Mouse (Mus musculus): ENCODE measurements at regions not wholly inside any gene's neighbourhood (a gene's known extent, or its start where the extent isn't known, plus 50 kb on each side); places are given as distances from the start of the nearest gene placed in this dataset.
"Not testable (repeated sequence)": the region's sequence is repeated elsewhere in the genome, so short reads cannot be mapped to it uniquely, and the experiment has no call there.

DNA sequence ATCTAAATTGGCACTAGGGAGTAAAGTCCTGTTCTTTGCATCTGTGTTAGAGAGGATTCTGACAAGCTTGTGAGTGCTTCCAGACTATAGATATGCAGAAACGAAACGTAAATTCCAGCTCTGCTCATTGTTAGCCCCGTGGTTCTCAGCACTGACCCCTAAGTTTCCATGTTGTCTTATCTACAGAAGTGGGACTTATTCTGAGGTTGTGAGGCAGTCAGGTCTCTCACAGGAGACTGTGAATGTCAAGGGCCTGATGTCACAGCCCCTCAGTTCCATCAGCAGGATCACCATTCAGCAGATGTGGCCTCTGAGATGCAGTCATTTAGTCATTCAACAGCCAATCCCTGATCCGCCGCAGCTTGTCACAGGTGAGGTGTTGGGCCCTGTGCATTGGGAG, 525.8 kb downstream of the Zfp704 start:
- 90% methylated on average over 5 of the region's 5 CpGs for WGBS
- Histone ChIP-seq H3K27ac (no peak overlapping the region), H3K4me1 (no peaks in the 10 kb centered on the region), H3K9ac (no peak overlapping the region), H3K9me3 (replicated peaks) (no peaks in the 10 kb centered on the region), H3K36me3 (no peaks in the 10 kb centered on the region), H3K4me2 (replicated peaks) (no peak overlapping the region), H3K27me3 (no peaks in the 10 kb centered on the region), H3K4me3 (no peak overlapping the region)
- ATAC-seq (ENCODE audit: low FRiP score): no peak

DNA sequence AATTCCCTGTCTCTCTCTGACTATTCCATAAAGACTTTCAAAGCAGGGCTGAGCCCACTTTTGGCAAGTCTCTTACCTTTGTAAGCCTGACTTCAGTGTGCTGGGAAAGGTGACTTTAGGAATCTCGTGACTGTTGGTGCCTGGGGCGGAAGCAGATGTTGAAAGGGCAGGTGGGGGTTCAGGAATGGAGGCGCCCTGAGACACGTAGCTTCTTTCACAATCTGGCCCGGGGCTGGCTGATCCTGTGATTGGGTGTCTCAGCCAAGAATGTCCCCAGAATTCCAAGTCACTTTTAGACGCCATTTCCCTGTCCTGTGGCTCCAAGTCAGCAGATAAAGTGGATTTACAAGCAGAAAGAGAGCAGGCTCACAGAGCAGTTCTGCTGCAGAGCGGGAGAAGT, 527.8 kb downstream of the Zfp704 start:
- Histone ChIP-seq H3K36me3 (no peaks in the 10 kb centered on the region), H3K27ac (no peak overlapping the region), H3K27me3 (no peaks in the 10 kb centered on the region), H3K9ac (no peak overlapping the region), H3K9me3 (replicated peaks) (no peaks in the 10 kb centered on the region), H3K4me1 (no peaks in the 10 kb centered on the region), H3K4me2 (replicated peaks) (no peak overlapping the region), H3K4me3 (no peak overlapping the region)
- ATAC-seq (ENCODE audit: low FRiP score): no peak
- 70% methylated on average over 6 of the region's 7 CpGs for WGBS

DNA sequence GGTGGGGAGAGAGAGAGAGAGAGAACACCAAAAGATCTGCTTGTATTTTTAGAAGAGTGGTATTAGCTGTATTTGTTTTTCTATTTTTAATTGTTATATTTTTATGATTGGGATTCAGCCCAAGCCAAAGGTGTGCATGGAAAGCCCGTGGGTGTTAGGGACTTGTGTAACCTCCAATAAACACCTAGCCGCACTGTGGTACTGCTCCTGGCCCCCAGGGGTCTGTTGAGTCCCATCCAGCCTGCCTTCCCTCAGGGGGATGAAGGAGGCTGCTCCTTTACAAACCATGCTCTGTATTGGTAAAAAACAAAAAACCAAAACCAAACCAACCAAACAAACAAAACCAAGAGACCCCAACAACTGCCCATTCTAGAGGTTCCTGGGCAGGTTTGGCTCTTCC, 531.7 kb downstream of the Zfp704 start:
- Histone ChIP-seq H3K4me2 (replicated peaks) (no peak overlapping the region), H3K4me1 (no peaks in the 10 kb centered on the region), H3K27me3 (no peaks in the 10 kb centered on the region), H3K36me3 (no peaks in the 10 kb centered on the region), H3K4me3 (no peak overlapping the region), H3K27ac (no peak overlapping the region), H3K9ac (no peak overlapping the region), H3K9me3 (replicated peaks) (no peaks in the 10 kb centered on the region)
- no peak for ATAC-seq (ENCODE audit: low FRiP score)
- 81% methylated on average over 2 of the region's 2 CpGs for WGBS

DNA sequence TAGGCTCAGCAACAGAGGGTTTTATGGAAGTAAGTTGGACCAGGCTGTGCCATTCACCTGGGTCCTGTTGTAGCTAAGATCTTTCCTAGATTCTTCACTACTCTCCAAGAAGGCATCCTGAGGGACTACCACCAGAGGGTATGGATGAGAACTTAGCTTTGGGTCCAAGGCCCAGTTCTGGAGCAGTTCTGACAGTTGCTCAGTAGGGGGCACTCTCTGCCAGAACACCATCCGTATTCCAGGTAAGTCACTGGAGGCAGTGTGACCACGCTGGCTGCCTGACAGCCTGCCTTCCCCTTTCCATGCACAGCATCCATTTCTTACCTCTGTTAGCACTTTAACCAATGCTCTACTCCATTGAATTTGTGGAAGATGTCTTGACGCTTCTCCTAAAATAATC, 533.2 kb downstream of the Zfp704 start:
- H3K9ac ChIP-seq: no peak overlapping the region
- no peak overlapping the region for H3K27ac ChIP-seq
- H3K36me3 ChIP-seq: no peaks in the 10 kb centered on the region
- no peak overlapping the region for H3K4me3 ChIP-seq
- no peaks in the 10 kb centered on the region for H3K9me3 ChIP-seq (replicated peaks)
- H3K4me2 ChIP-seq (replicated peaks): no peak overlapping the region
- ATAC-seq (ENCODE audit: low FRiP score): no peak
- H3K4me1 ChIP-seq: no peaks in the 10 kb centered on the region
- WGBS: 24% methylated on average over 3 of the region's 3 CpGs
- H3K27me3 ChIP-seq: no peaks in the 10 kb centered on the region

DNA sequence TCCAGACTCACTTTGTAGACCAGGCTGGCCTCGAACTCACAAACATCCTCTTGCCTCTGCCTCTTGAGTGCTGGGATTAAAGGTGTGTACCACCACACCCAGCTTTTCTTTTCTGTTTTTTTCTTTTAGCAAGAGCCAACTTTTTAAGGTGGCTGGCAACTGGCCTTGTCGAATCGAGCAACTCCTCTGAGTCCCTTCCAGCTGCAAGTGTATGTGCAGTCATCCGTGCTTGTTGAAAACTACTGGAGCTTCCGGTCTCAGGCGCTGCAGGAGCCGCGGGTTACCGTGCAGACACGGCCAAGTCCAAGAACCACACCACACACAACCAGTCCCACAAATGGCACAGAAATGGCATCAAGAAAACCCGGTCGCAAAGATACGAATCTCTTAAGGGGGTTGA, 537.4 kb downstream of the Zfp704 start:
- H3K36me3 ChIP-seq; H3K9ac ChIP-seq; H3K9me3 ChIP-seq (replicated peaks); H3K4me1 ChIP-seq; ATAC-seq (ENCODE audit: low FRiP score); H3K4me3 ChIP-seq; H3K27me3 ChIP-seq; H3K27ac ChIP-seq; H3K4me2 ChIP-seq (replicated peaks): not testable (repeated sequence)
- WGBS: 88% methylated on average over 13 of the region's 13 CpGs

DNA sequence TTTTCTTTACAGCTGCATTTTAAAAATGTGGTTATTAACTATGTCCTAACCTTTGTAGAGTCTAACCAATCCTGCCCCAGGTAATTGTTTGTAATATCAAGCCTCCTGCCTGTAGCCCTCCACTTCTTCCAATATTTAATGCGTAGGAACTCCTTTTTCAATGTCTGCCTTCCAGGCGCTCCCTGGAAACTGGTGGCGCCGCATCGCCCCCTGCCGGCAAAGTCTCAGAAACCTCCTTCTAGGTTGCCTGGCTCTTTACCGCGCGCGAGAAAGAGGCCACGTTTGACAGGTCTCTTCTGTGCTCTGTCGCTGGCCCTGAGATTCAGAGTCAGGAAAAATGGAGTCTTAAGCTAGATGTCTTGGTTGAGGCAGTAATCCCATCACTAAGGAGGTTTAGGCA, 542.8 kb downstream of the Zfp704 start:
- H3K27ac ChIP-seq: no peak overlapping the region

DNA sequence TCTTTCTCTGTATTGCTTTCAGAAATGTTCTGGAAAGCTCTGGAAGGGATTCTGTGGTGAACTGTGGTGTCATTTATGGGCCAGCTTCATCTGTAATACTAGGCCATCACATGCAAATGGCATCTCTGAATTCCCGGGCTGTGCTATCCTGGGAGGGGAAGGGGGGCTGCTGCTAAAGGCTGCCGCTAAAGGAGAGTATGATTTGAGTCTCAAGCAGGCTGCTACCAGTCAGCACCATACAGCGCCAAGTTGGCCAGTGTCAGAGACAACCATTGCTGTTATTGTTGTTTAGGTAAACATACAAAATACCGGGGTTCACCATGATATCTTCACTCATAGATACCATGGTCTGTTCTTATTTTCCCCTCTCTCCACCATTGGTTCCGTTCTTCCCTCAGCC, 543.5 kb downstream of the Zfp704 start:
- Histone ChIP-seq H3K9me3 (replicated peaks) (no peaks in the 10 kb centered on the region), H3K27me3 (no peaks in the 10 kb centered on the region), H3K27ac (no peak overlapping the region), H3K4me2 (replicated peaks) (no peak overlapping the region), H3K9ac (no peak overlapping the region), H3K4me1 (no peaks in the 10 kb centered on the region), H3K4me3 (no peak overlapping the region), H3K36me3 (no peaks in the 10 kb centered on the region)
- 77% methylated on average over 5 of the region's 5 CpGs for WGBS
- ATAC-seq (ENCODE audit: low FRiP score): no peak

More for the DNA sequence above, 542.8 kb downstream of the Zfp704 start:
- H3K27me3 ChIP-seq: no peaks in the 10 kb centered on the region
- WGBS: 5% methylated on average over 12 of the region's 12 CpGs
- H3K9me3 ChIP-seq (replicated peaks): no peaks in the 10 kb centered on the region
- no peaks in the 10 kb centered on the region for H3K36me3 ChIP-seq
- no peak overlapping the region for H3K9ac ChIP-seq
- no peak overlapping the region for H3K4me3 ChIP-seq
- no peaks in the 10 kb centered on the region for H3K4me1 ChIP-seq
- no peak for ATAC-seq (ENCODE audit: low FRiP score)
- no peak overlapping the region for H3K4me2 ChIP-seq (replicated peaks)

DNA sequence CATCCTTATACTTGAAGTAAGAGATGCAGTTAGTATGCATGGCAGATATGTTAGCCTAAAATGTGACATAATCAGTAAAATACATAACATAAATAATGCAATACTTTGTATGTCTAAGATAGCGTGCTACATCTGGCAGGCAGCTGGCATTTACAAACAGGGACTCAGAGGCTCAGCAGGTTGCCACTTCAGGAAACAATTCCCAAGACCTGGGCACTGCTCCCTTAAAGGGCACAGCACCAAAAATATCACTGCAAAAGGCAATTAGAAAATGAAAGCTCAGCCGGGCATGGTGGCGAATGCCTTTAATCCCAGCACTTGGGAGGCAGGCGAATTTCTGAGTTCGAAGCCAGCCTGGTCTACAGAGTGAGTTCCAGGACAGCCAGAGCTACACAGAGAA, 544.0 kb downstream of the Zfp704 start:
- Histone ChIP-seq H3K4me2 (replicated peaks) (no peak overlapping the region), H3K27ac (no peak overlapping the region), H3K9ac (no peak overlapping the region), H3K4me1 (no peaks in the 10 kb centered on the region), H3K9me3 (replicated peaks) (no peaks in the 10 kb centered on the region), H3K4me3 (no peak overlapping the region), H3K27me3 (no peaks in the 10 kb centered on the region), H3K36me3 (no peaks in the 10 kb centered on the region)
- 73% methylated on average over 5 of the region's 5 CpGs for WGBS
- no peak for ATAC-seq (ENCODE audit: low FRiP score)

DNA sequence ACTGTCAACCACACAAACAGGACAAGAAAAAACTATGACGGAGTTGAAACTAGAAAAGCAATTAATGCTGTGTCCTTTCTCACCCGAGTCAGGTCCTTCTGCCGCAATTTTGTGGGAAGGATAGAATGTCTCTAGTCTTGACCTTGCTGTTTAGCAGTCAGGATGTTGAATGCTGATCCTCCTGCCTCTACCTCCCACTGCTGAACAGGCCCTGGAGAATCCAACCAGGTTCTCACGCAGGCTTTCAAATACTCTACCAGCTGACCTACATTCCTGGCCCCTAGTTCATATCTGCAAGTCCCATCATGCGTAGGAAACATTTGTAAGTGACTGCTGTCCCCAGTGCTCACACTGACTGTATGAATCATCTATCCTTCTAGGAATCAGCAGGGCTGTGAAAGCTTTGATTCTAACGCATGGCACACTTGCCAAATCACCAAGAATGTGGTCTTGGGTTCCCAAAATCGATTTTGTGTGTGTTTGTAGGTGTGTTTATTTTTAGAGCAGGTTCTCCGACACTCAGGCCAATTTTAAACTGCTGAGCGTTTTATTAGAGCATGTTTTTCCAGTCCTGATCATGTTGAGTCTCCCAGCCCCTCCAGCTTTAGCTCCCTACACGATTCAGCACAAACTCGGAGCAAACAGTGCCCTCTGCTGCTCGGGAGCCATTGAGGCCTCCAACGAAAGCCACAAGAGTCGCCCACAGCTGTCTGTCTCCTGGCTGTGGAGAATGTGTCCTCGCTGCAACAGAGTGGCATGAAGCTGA, 545.4 kb downstream of the Zfp704 start:
- no peak overlapping the region for H3K27ac ChIP-seq
- H3K4me1 ChIP-seq: no peaks in the 10 kb centered on the region
- no peak overlapping the region for H3K9ac ChIP-seq
- ATAC-seq (ENCODE audit: low FRiP score): no peak
- no peaks in the 10 kb centered on the region for H3K36me3 ChIP-seq
- H3K27me3 ChIP-seq: no peaks in the 10 kb centered on the region
- H3K4me3 ChIP-seq: no peak overlapping the region
- 42% methylated on average over 15 of the region's 15 CpGs for WGBS
- H3K9me3 ChIP-seq (replicated peaks): no peaks in the 10 kb centered on the region
- no peak overlapping the region for H3K4me2 ChIP-seq (replicated peaks)

DNA sequence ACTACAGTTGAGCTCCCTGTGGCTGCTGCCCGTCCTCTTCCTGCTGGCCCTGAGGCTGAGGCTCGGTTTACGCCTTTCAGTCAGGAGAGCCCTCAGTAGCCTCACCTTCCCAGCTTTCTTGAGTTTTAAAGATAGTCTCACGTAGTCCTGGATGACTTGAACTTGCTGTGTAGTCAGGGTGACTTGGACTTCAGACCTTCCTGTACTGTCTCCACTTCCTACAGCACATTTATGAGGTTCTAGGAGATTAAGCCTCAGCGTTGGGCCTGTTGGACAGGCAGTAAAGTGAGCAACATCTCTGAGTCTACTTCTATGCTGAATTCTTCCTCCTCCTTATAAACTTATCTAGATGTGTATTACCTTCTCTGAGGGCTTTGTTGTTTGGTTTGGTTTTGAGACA, 546.2 kb downstream of the Zfp704 start:
- Histone ChIP-seq H3K9me3 (replicated peaks) (no peaks in the 10 kb centered on the region), H3K4me2 (replicated peaks) (no peak overlapping the region), H3K9ac (no peak overlapping the region), H3K4me1 (no peaks in the 10 kb centered on the region), H3K27me3 (no peaks in the 10 kb centered on the region), H3K4me3 (no peak overlapping the region), H3K27ac (no peak overlapping the region), H3K36me3 (no peaks in the 10 kb centered on the region)
- no peak for ATAC-seq (ENCODE audit: low FRiP score)
- WGBS: 81% methylated on average over 5 of the region's 5 CpGs

DNA sequence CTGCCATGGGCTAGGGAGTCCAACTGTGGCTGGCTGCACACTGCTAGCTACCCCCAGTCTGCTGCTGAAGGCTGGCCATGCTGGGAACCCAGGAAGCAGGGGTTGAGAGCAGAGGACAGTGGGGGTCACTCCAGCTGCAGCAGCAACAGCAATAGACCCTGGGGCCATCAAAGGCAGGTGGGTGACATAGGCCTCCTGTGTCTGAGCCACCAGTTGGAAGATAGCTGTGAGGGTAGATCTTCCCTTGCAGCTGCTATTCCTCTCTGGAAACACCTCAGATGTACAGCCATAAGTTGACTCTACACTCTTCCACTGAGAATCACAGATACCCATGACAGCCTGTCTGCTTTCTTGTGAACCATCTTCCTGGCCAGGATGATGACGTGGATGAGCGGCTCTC, 548.5 kb downstream of the Zfp704 start:
- Histone ChIP-seq H3K4me3 (no peak overlapping the region), H3K4me1 (no peaks in the 10 kb centered on the region), H3K9me3 (replicated peaks) (no peaks in the 10 kb centered on the region), H3K36me3 (no peaks in the 10 kb centered on the region), H3K27ac (no peak overlapping the region), H3K4me2 (replicated peaks) (no peak overlapping the region), H3K9ac (no peak overlapping the region), H3K27me3 (no peaks in the 10 kb centered on the region)
- 90% methylated on average over 2 of the region's 2 CpGs for WGBS
- ATAC-seq (ENCODE audit: low FRiP score): no peak

DNA sequence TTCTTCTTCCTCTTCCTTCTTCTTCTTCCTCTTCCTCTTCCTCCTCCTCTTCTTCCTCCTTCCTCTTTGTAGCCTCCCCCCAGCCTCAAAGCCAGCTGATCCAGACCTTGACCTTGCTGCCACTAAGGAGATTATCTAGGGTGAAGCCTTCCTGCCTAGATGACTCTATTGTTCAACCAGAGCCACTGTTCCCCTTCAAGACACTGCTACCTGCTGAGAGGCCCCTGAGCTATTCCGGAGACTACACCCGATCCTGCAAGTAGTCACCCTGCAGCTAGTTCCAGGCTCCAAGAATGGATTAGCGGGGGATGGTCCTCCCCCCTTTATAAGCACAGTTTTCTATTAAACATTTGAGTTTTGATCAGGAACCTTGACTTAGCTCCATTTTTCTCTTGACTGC, 552.2 kb downstream of the Zfp704 start:
- ATAC-seq (ENCODE audit: low FRiP score); H3K4me2 ChIP-seq (replicated peaks); H3K9me3 ChIP-seq (replicated peaks); H3K9ac ChIP-seq; H3K27me3 ChIP-seq; H3K36me3 ChIP-seq; H3K27ac ChIP-seq; H3K4me1 ChIP-seq; H3K4me3 ChIP-seq: not testable (repeated sequence)
- 72% methylated on average over 3 of the region's 3 CpGs for WGBS

DNA sequence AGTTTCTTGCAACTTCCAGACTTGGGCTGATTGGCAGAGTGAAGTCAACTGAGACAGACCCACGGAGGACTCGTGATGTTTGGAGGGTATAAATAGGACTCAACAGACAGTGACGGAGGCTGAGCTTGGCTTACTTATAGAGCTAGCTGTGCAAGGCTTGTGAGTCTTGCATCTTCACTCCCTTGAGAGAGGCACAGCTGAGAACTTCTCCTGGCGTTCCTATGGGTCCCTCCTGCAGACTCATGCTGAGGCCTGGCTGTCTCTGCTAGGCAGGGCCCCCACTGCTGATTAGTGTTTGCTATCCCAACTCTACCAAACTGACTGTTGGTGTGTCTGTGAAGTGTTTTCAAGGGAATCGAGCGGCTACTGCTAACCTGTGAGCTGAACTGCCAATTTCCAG, 553.0 kb downstream of the Zfp704 start:
- Histone ChIP-seq H3K9me3 (replicated peaks) (no peaks in the 10 kb centered on the region), H3K9ac (no peak overlapping the region), H3K27me3 (no peaks in the 10 kb centered on the region), H3K36me3 (no peaks in the 10 kb centered on the region), H3K27ac (no peak overlapping the region), H3K4me2 (replicated peaks) (no peak overlapping the region), H3K4me3 (no peak overlapping the region), H3K4me1 (no peaks in the 10 kb centered on the region)
- WGBS: 82% methylated on average over 6 of the region's 6 CpGs
- ATAC-seq (ENCODE audit: low FRiP score): no peak
